Mouse (Mus musculus): ENCODE results near the gene Scyl1. TPM values are rescaled to one million over a fixed set of nuclear protein-coding genes. Genes with fewer than 3 reads are reported as not detected.

The Scyl1 gene
- total RNA-seq, 2 experiments from 2014 or later, result 55.1 to 67.8 TPM

GRCm38 (mm10) chr19:5742241-5742641, 29.0 kb downstream of the Scyl1 start:
- DNase-seq, result peak; percentile 18 to 51

- DNase-seq, result peak; percentile 84 to 91
These were observed 29.5 kb downstream of the Scyl1 start for GRCm38 (mm10) chr19:5741641-5742240.

GRCm38 (mm10) chr19:5740320-5741317, 30.6 kb downstream of the Scyl1 start, which contains the start of gene Ltbp3:
Ltbp3 (plus strand) TSS chr19:5740904.
- peak; percentile 86 for DNase-seq

DNA sequence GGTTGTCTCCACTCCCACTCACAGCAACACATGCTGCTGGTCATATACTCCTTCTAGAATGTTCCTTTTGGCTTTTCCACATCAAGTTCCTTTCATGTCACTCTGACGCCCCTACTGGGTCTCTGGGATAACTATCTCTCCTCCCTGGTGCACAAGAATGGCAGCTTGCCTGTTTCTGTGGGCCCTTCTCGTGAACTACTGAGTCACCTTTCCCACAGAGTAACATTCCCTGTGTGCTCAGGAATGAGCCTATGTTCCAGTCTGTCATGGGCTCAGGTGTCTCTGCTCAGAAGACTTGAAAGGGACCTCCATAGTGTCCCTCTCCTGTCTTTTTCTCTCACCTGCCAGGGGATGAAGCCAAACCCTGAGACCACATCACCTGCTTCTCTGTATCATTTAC, 31.8 kb downstream of the Scyl1 start:
- DNase-seq, result no peak

GRCm38 (mm10) chr19:5734325-5734724, 36.9 kb downstream of the Scyl1 start:
- DNase-seq, result no peak

DNA sequence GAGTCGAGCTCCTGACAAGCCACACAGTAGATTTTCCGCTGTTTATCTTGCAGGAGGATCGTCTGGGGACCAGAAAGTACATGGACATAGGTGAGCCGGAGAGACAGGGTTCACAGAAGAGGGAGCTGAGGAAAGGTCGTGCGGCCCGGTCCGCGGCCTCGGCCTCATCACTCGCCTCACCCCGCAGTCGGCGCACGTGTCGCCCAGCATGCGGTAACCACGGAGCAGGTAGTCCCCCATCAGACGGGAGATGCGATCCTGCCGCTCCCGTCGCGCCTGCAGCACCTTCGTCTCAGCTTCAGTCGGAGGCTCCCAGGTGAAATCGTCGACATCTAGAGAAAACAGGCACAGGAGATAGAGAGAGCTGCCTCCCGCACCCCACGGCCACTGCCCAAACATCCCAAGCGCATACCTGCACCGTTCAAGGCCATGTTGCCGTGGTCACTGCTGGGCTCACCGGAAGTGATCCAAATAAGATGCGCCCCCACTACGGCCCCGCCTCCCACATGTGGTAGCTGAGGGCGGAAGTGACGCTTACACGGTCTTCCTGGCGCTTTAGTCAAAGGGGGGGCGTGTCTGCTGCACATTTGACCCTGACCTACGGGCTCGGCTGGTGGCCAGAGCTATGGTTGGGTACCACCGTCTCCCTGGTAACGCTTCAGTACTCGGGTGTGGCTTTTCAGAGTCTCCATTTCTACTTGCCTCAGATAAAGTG, 39.8 kb downstream of the Scyl1 start:
- DNase-seq, result peak; percentile 93 to 95

DNA sequence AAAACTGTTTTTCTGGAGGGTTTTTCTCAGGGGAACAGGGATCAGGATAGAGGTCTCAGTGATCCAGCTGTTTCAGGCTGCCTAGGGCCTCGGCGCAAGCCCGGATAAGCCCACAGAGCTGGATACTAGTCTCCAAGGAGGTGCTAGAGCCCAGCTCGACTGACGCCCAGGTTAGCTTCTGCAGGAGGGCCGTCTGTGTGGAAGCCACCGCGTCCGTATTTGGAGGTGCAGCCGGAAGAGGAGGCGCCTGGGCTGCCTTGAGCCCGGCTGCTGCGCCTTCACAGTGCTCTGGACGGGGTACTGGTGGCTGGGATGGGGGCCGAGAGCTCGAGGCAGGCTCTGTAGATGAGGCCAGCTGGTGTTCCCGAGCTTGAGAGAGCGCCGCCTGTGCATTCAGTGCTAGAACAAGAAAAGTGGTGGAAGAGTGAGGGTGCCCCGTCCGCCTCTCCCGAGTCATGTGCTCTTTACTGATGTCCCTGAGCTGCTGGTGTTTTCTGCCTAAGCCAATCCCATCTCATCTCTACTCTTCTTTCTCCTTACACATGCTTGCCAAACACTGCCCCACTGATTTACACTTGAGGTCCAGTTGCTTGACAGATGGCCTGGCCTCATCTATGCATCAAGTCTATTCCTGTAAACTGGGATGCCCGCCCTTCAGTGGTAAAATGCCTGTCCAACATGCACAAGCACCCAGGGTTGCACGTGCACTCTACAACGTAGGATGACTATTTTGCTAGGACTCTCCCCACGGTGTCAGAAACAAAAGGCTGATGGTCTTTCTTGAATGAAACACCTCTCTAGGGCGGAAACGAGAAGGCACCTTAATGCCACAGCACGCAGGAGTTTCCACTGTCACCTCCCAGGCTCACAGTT, 40.7 kb downstream of the Scyl1 start:
- DNase-seq, result no peak

- peak; percentile 94 to 97 for DNase-seq
These were observed 41.8 kb downstream of the Scyl1 start, which contains the start of gene Fam89b for GRCm38 (mm10) chr19:5729444-5729815. Fam89b (minus strand) TSS chr19:5729653.

DNA sequence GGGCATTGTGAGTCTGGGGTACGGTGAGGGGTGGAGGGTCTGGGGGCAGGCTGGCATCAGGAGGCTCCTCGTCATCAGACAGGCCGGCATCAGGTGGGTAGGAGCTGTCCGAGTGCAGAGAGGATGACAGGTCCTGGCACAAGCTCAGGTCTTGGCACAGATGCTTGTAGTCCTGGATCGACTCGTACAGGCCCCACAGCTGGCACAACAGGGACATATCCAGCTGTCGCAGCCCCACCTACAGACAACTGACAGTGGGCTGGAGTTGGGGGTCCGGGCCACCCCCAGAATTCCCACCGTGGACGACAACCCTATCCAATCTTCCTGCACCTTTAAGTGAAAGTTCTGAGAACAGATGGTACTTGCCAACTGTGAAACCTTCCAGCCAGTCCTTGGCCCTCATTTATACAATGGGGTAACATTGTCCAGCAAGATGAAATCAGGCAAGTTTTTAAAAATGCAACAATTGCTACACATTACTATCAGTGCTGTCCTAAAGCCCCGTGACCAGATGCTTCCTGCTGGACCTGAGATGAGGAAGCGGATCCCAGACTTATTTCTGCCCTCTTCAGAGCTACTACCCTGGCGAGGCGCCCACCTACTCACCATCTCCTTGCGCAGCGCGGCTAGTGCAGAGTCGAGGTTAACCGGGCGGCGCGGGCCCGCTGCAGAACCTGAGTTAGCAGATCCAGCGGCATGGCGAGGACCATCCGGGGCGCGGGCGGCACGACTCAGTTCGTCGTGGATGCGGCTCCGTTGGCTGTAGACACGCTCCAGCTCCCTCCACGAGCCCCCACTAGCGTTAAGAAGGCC, 42.4 kb downstream of the Scyl1 start:
- peak; percentile 63 to 72 for DNase-seq

DNA sequence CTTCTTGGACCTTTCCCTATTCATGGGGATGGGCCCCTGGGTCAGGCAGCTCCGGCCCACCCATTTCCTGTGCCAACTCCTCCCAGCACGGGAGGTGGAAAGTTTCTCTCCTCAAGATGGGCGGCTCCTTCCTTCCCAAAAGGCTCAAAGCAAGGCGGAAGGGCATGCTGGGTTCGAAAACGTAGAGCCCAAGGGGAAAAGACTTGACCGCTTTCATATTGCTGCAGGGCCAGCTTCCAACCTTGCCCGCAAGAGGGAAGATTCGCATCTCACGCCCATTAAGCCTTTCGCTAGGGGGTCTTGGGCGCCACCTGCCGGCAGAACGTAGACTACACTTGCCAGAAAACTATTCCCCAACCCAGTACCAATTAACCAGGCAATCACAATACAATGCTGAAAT, 43.5 kb downstream of the Scyl1 start:
- peak; percentile 92 to 97 for DNase-seq

GRCm38 (mm10) chr19:5726961-5727578, 44.1 kb downstream of the Scyl1 start:
- DNase-seq, result peak; percentile 56 to 57

- peak; percentile 87 to 88 for DNase-seq
These were observed 45.3 kb downstream of the Scyl1 start, which contains the start of gene Ehbp1l1 for GRCm38 (mm10) chr19:5725767-5726515. Ehbp1l1 (minus strand) TSS chr19:5726317.

- DNase-seq, result peak; percentile 89
These were observed 46.1 kb downstream of the Scyl1 start for GRCm38 (mm10) chr19:5725029-5725707.

GRCm38 (mm10) chr19:5724549-5724941, 46.7 kb downstream of the Scyl1 start:
- peak; percentile 90 to 95 for DNase-seq

DNA sequence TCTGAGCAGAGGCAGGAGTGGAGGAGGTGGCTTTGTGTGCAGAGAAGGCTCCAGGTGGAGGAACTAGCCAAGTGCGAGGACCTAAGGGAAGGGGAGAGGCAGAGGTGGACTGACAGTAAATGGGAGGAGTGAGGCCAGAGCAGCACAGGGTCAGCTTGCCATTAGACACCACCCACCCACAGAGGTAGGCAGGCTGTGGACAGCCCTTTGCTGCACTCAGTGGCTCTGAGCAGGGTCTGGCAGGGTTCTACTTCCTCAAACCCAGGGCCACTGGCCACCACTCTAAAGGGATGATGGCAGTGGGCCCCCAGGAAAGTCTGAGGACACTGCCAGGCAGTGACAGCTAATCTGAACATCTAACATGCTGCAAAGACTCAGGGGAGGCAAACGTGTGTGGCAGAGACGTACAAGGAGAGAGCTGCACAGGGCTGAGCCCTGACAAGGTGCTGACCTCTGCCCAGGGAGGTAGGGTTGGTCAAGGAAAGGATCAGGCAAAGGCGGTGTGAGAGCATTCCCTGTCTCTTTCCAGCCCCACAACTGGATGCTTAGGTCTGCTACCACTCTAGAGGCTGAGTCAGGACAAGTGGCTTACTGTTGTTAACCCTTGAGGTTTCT, 47.2 kb downstream of the Scyl1 start:
- DNase-seq, result no peak

DNA sequence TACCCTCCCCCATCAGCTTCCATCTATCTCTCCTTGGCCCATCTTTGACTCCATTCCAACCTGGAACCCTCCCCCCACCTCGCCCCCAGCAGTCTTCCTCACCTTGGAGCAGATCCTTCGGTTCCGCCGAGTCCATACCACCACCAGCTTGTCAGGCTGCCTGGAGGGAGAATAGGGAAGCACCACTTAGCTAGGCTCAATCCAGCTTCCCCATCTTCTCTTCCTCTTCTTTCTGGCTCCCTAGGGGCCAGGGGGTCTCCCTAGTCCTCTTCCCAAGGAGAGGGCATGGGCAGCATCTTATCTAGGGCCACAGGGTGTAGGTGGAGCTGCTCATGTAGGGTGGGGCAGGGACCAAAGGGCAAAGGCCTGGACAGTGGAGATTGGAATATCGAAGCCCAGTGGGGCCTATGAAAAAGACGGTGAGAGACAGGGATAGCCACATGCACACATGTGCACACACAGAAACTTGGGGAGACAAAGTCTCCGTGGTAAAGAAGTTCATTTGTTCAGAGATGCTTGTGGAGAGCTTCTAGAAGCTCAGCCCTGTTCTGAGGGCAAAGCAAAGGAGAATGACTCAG, 48.3 kb downstream of the Scyl1 start:
- no peak for DNase-seq

GRCm38 (mm10) chr19:5721233-5721632, 50.0 kb downstream of the Scyl1 start:
- DNase-seq, result no peak

GRCm38 (mm10) chr19:5716955-5717354, 54.3 kb downstream of the Scyl1 start:
- DNase-seq, result no peak

Measured in heart, adult 18-20 months (tissue).